Mouse (Mus musculus): ENCODE measurements around the gene Jdp2.

The Jdp2 gene

GRCm38 (mm10) chr12:85598611-85599477 lies at the start of gene Jdp2:
Jdp2 (plus strand) TSS chr12:85599027.
- DNase-seq: peak; percentile 89

- no peak for DNase-seq
Measured at GRCm38 (mm10) chr12:85549661-85550060, 49.2 kb upstream of the Jdp2 start.

GRCm38 (mm10) chr12:85550435-85550834 lies 48.4 kb upstream of the Jdp2 start:
- no peak for DNase-seq

- DNase-seq: no peak
Measured at GRCm38 (mm10) chr12:85559299-85559698, 39.5 kb upstream of the Jdp2 start.

- no peak for DNase-seq
Measured at GRCm38 (mm10) chr12:85565441-85565840, 33.4 kb upstream of the Jdp2 start.

- no peak for DNase-seq
Measured at GRCm38 (mm10) chr12:85568298-85568697, 30.5 kb upstream of the Jdp2 start.

- peak; percentile 82 for DNase-seq
Measured at GRCm38 (mm10) chr12:85569393-85570157, 29.3 kb upstream of the Jdp2 start.

- no peak for DNase-seq
Measured at GRCm38 (mm10) chr12:85570158-85570540, 28.7 kb upstream of the Jdp2 start.

- peak; percentile 75 for DNase-seq
Measured at GRCm38 (mm10) chr12:85571312-85571711, 27.5 kb upstream of the Jdp2 start.

- DNase-seq: peak; percentile 47
Measured at GRCm38 (mm10) chr12:85572047-85572475, 26.8 kb upstream of the Jdp2 start.

GRCm38 (mm10) chr12:85574806-85575495 lies 23.9 kb upstream of the Jdp2 start:
- DNase-seq: no peak

GRCm38 (mm10) chr12:85575496-85575840 lies 23.4 kb upstream of the Jdp2 start:
- DNase-seq: no peak

- DNase-seq: no peak
Measured at GRCm38 (mm10) chr12:85581261-85582066, 17.4 kb upstream of the Jdp2 start.

GRCm38 (mm10) chr12:85582067-85582316 lies 16.8 kb upstream of the Jdp2 start:
- DNase-seq: no peak

GRCm38 (mm10) chr12:85585761-85586258 lies 13.0 kb upstream of the Jdp2 start:
- DNase-seq: no peak

GRCm38 (mm10) chr12:85589870-85590382 lies 8.9 kb upstream of the Jdp2 start:
- DNase-seq: no peak

GRCm38 (mm10) chr12:85592943-85593342 lies 5.9 kb upstream of the Jdp2 start:
- no peak for DNase-seq

- DNase-seq: peak; percentile 56
Measured at GRCm38 (mm10) chr12:85594390-85594789, 4.4 kb upstream of the Jdp2 start.

- no peak for DNase-seq
Measured at GRCm38 (mm10) chr12:85598053-85598452, 774 bp upstream of the Jdp2 start.

GRCm38 (mm10) chr12:85599478-85600152 lies 788 bp downstream of the Jdp2 start:
- peak; percentile 50 for DNase-seq

- no peak for DNase-seq
Measured at GRCm38 (mm10) chr12:85600637-85601036, 1.8 kb downstream of the Jdp2 start.

- DNase-seq: no peak
Measured at GRCm38 (mm10) chr12:85601531-85601930, 2.7 kb downstream of the Jdp2 start.
